Mouse (Mus musculus) heart, embryonic 15.5 days (tissue): Measurements from ENCODE around the gene Cant1. TPM values are rescaled to one million over a fixed set of nuclear protein-coding genes. Genes with fewer than 3 reads are reported as not detected.
A peak's percentile ranks its signal among the peaks of the same experiment; 100 is the strongest.

Experiments used
- ATAC-seq: fragments of 200-750 bp; cut with Nextera tagmentation; replicated peaks from 2 replicates; pipeline ENCODE4 v1.8.0; 2017; ENCODE audit warnings: low read depth, moderate TSS enrichment; ENCODE audit not compliant: insufficient number of reproducible peaks, insufficient read depth, low FRiP score
- H3K27ac ChIP-seq: fragments of 300-500 bp; sonication (generic); 2 replicates; pipeline ENCODE4 v1.5.1; 2015; ENCODE audit warnings: mild to moderate bottlenecking, inconsistent platforms
- H3K27me3 ChIP-seq: fragments of 300-500 bp; sonication (generic); 2 replicates; pipeline ENCODE4 v1.6.1; 2015; ENCODE audit warnings: inconsistent platforms
- H3K36me3 ChIP-seq: fragments of 300-500 bp; sonication (generic); 2 replicates; pipeline ENCODE4 v1.6.1; 2015; ENCODE audit warnings: mild to moderate bottlenecking, inconsistent platforms
- H3K4me1 ChIP-seq: fragments of 300-500 bp; sonication (generic); replicated peaks from 2 replicates; pipeline ENCODE4 v1.6.1; 2015; ENCODE audit warnings: inconsistent platforms
- H3K4me2 ChIP-seq: fragments of 300-500 bp; sonication (generic); 2 replicates; pipeline ENCODE4 v1.6.1; 2015; ENCODE audit warnings: inconsistent platforms, mild to moderate bottlenecking, moderate library complexity
- H3K4me3 ChIP-seq: fragments of 300-500 bp; sonication (generic); 2 replicates; pipeline ENCODE4 v1.5.1; 2015; ENCODE audit warnings: mild to moderate bottlenecking, inconsistent platforms
- H3K9ac ChIP-seq: fragments of 300-500 bp; sonication (generic); 2 replicates; pipeline ENCODE4 v1.6.1; 2015; ENCODE audit warnings: mild to moderate bottlenecking, inconsistent platforms
- H3K9me3 ChIP-seq: fragments of 300-500 bp; sonication (generic); replicated peaks from 2 replicates; pipeline ENCODE4 v1.6.1; 2016; ENCODE audit warnings: inconsistent platforms
- WGBS: fragments of 180-500 bp; shearing (Covaris S2); methylation state at CpG from one replicate; pipeline ENCODE4 v1.1.7; 2015; ENCODE audit warnings: mixed read lengths; 5-methylcytosine and 5-hydroxymethylcytosine counted together
- polyA plus RNA-seq: library from polyadenylated mRNA; unstranded; fragments of >200 nt; fragmentation: Nextera tagmentation; extraction: Ambion mirVana; gene quantifications from 2 replicates; pipeline ENCODE4 v1.2.1, GENCODE M21; 2015

The Cant1 gene
- polyA plus RNA-seq, 1 experiment from 2014 or later: 17.2 TPM

DNA sequence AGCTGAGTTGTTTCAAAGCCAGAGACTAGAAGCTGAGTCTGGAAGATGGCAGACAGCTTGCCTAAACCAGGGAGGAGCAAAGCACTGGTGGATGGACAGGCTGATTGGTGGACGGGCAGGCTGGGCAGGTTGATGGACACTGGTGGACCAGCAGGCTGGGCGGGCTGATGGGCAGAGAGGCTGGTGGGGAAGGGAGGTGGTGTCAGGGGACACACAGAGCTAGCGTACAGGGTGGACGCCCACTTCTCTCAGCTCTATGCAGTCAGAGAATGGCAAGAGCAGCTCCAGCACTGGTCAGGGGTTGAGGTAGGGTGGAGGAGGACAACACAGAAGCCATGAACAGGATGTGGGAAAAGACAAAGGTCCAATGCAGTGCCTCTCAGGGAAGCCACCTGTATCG lies 49.6 kb downstream of the Cant1 start:
- Histone ChIP-seq H3K4me2 (no peak overlapping the region), H3K9me3 (no peaks in the 10 kb centered on the region), H3K4me3 (no peak overlapping the region), H3K4me1 (peaks cover 7% of the 10 kb centered on the region), H3K27me3 (no peaks in the 10 kb centered on the region), H3K27ac (no peak overlapping the region), H3K36me3 (no peaks in the 10 kb centered on the region), H3K9ac (no peak overlapping the region)
- no peak for ATAC-seq
- WGBS: 69% methylated on average over 5 of the region's 5 CpGs

GRCm38 (mm10) chr11:118368330-118368729 lies 50.6 kb downstream of the Cant1 start:
- no peaks in the 10 kb centered on the region for H3K36me3 ChIP-seq
- H3K4me2 ChIP-seq: no peak overlapping the region
- ATAC-seq: no peak
- H3K9me3 ChIP-seq: no peaks in the 10 kb centered on the region
- no peak overlapping the region for H3K9ac ChIP-seq
- 61% methylated on average over 3 of the region's 3 CpGs for WGBS
- peaks cover 15% of the 10 kb centered on the region for H3K4me1 ChIP-seq
- H3K4me3 ChIP-seq: no peak overlapping the region
- H3K27ac ChIP-seq: no peak overlapping the region
- no peaks in the 10 kb centered on the region for H3K27me3 ChIP-seq

GRCm38 (mm10) chr11:118366559-118366958 lies 52.3 kb downstream of the Cant1 start:
- ATAC-seq: no peak
- 62% methylated on average over 8 of the region's 8 CpGs for WGBS

GRCm38 (mm10) chr11:118366108-118366507 lies 52.8 kb downstream of the Cant1 start:
- no peaks in the 10 kb centered on the region for H3K9me3 ChIP-seq
- ATAC-seq: no peak
- no peak overlapping the region for H3K4me2 ChIP-seq
- no peak overlapping the region for H3K4me3 ChIP-seq
- no peaks in the 10 kb centered on the region for H3K27me3 ChIP-seq
- WGBS: 38% methylated on average over 3 of the region's 3 CpGs
- peaks cover 29% of the 10 kb centered on the region for H3K4me1 ChIP-seq
- H3K36me3 ChIP-seq: no peaks in the 10 kb centered on the region
- H3K9ac ChIP-seq: no peak overlapping the region
- no peak overlapping the region for H3K27ac ChIP-seq

More at GRCm38 (mm10) chr11:118366559-118366958, 52.3 kb downstream of the Cant1 start:
- peaks cover 28% of the 10 kb centered on the region for H3K4me1 ChIP-seq
- no peak overlapping the region for H3K27ac ChIP-seq
- no peak overlapping the region for H3K9ac ChIP-seq
- no peaks in the 10 kb centered on the region for H3K27me3 ChIP-seq
- no peak overlapping the region for H3K4me3 ChIP-seq
- H3K4me2 ChIP-seq: no peak overlapping the region
- H3K36me3 ChIP-seq: no peaks in the 10 kb centered on the region
- H3K9me3 ChIP-seq: no peaks in the 10 kb centered on the region

GRCm38 (mm10) chr11:118365171-118365570 lies 53.7 kb downstream of the Cant1 start:
- peak overlapping the region; percentile 65 for H3K27ac ChIP-seq
- WGBS: 47% methylated on average over 7 of the region's 7 CpGs
- no peak overlapping the region for H3K4me3 ChIP-seq
- ATAC-seq: 0 out of 2 replicates have a peak, but pooled peaks have one; percentile 25
- no peaks in the 10 kb centered on the region for H3K9me3 ChIP-seq
- no peak overlapping the region for H3K9ac ChIP-seq
- H3K27me3 ChIP-seq: no peaks in the 10 kb centered on the region
- peaks cover 38% of the 10 kb centered on the region for H3K4me1 ChIP-seq
- no peak overlapping the region for H3K4me2 ChIP-seq
- H3K36me3 ChIP-seq: no peaks in the 10 kb centered on the region

GRCm38 (mm10) chr11:118364021-118364420 lies 54.9 kb downstream of the Cant1 start:
- peaks cover 38% of the 10 kb centered on the region for H3K4me1 ChIP-seq

GRCm38 (mm10) chr11:118362971-118363518 lies 55.8 kb downstream of the Cant1 start:
- Histone ChIP-seq H3K4me3 (no peak overlapping the region), H3K27me3 (no peaks in the 10 kb centered on the region), H3K36me3 (no peaks in the 10 kb centered on the region), H3K4me2 (peak overlapping the region; percentile 41), H3K4me1 (peaks cover 38% of the 10 kb centered on the region), H3K9me3 (no peaks in the 10 kb centered on the region), H3K27ac (peak overlapping the region; percentile 79), H3K9ac (peak overlapping the region; percentile 5; the same call in 1 of the 2 replicates)
- WGBS: 2% methylated on average over 8 of the region's 8 CpGs
- ATAC-seq: peak; percentile 71

More at GRCm38 (mm10) chr11:118364021-118364420, 54.9 kb downstream of the Cant1 start:
- no peaks in the 10 kb centered on the region for H3K27me3 ChIP-seq
- H3K9ac ChIP-seq: 0 out of 2 replicates have a peak overlapping the region, but pooled peaks have one; percentile 5
- H3K9me3 ChIP-seq: no peaks in the 10 kb centered on the region
- H3K4me2 ChIP-seq: no peak overlapping the region
- H3K36me3 ChIP-seq: no peaks in the 10 kb centered on the region
- no peak for ATAC-seq
- no peak overlapping the region for H3K4me3 ChIP-seq
- no peak overlapping the region for H3K27ac ChIP-seq
- 68% methylated on average over 4 of the region's 4 CpGs for WGBS

- H3K27ac ChIP-seq: peak overlapping the region; percentile 79
- peaks cover 38% of the 10 kb centered on the region for H3K4me1 ChIP-seq
- H3K9me3 ChIP-seq: no peaks in the 10 kb centered on the region
- H3K4me2 ChIP-seq: no peak overlapping the region; the same call in 1 of the 2 replicates
- WGBS: 50% methylated on average over 1 of the region's 1 CpGs
- ATAC-seq: no peak
- H3K27me3 ChIP-seq: no peaks in the 10 kb centered on the region
- no peak overlapping the region for H3K4me3 ChIP-seq
- H3K36me3 ChIP-seq: no peaks in the 10 kb centered on the region
- no peak overlapping the region for H3K9ac ChIP-seq
These were observed 56.4 kb downstream of the Cant1 start for GRCm38 (mm10) chr11:118362501-118362900.

DNA sequence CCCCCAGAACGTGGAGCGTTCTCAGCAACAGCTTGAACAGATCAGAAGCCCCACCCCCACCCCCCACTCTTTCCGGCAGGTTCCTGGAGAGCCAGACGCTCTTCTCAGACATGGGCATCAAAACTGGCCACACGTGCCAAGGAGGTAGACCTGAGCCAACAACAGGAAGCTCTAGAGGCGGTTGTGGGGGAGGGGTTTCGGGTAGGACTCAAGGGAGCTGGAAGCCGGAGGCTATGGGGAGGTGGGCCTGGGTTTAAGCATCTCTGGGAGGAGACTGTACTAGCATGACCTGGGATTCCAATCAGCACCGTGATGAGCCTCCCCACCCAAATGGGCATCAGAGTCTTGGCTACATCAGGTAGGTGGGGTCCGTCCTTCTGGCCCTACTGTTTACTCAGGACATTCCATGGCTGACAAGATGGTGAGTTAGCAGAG lies 58.0 kb downstream of the Cant1 start:
- Histone ChIP-seq H3K36me3 (no peaks in the 10 kb centered on the region), H3K4me1 (peaks cover 44% of the 10 kb centered on the region), H3K9ac (no peak overlapping the region), H3K27ac (peak overlapping the region; percentile 45), H3K27me3 (no peaks in the 10 kb centered on the region), H3K4me2 (no peak overlapping the region), H3K9me3 (no peaks in the 10 kb centered on the region), H3K4me3 (no peak overlapping the region)
- 43% methylated on average over 10 of the region's 10 CpGs for WGBS
- ATAC-seq: no peak

DNA sequence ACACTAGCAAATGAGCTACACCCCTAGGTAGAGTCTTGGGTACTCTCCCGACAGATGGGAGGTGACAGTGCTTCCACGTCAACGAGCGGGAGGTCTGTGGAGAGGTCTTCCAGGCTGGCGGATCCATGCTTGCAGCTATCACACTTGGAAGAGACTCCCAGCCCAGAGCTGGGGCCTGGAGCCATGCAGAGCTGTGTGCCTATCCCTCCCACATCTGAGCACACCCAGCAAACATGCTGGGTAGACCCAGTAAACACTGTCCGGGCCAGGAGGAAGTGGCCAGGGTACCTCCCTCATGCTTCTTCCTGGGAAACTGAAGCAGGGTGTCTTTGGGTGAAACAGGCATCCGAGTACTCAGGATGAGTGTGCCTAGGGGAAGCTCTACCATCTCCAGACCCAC lies 58.4 kb downstream of the Cant1 start:
- no peak overlapping the region for H3K4me3 ChIP-seq
- H3K27me3 ChIP-seq: no peaks in the 10 kb centered on the region
- no peak for ATAC-seq
- no peak overlapping the region for H3K9ac ChIP-seq
- H3K36me3 ChIP-seq: no peaks in the 10 kb centered on the region
- H3K9me3 ChIP-seq: no peaks in the 10 kb centered on the region
- H3K27ac ChIP-seq: peak overlapping the region; percentile 45; the same call in 1 of the 2 replicates
- WGBS: 52% methylated on average over 7 of the region's 7 CpGs
- H3K4me2 ChIP-seq: no peak overlapping the region
- peaks cover 48% of the 10 kb centered on the region for H3K4me1 ChIP-seq
